Mouse (Mus musculus) ES-E14 (cell line): Measurements from ENCODE around the gene Tsen2.

Experiments used
- CHD2 ChIP-seq: IDR thresholded peaks from 2 replicates; pipeline ENCODE4 v1.6.1; 2014; ENCODE audit warnings: mild to moderate bottlenecking, low read depth, low read length, inconsistent platforms
- HCFC1 ChIP-seq: IDR thresholded peaks from 2 replicates; pipeline ENCODE4 v1.6.1; 2012; ENCODE audit warnings: low read length, inconsistent platforms, borderline replicate concordance; ENCODE audit not compliant: insufficient read depth
- MAFK ChIP-seq: IDR thresholded peaks from 2 replicates; pipeline ENCODE4 v1.6.1; 2014; ENCODE audit warnings: mild to moderate bottlenecking, low read depth, low read length, inconsistent platforms; ENCODE audit not compliant: insufficient read depth
- ZC3H11A ChIP-seq: IDR thresholded peaks from 2 replicates; pipeline ENCODE4 v1.6.1; 2012; ENCODE audit warnings: low read depth, mild to moderate bottlenecking, inconsistent platforms, low read length, borderline replicate concordance
- ZNF384 ChIP-seq: IDR thresholded peaks from 2 replicates; pipeline ENCODE4 v1.6.1; 2012; ENCODE audit warnings: low read depth, low read length, inconsistent platforms

DNA sequence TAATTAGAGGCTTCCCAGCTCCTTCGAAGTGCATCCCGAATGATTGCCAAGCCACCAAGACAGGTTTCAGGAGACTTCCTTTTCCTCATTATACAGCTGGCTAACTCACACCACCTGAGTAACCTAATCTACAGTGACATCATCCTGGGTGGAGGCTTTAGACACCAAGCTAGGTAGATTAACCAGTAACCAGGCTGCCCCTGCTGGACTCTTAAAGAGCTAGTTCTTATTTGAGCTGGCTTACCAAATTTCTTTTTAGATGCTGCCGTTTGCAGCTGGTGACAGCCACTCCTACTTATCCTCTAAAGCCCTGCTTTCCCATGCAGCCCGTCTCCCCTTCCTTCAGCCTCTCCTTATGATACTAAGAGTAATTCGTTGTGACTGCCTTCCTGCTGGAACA, 48.0 kb downstream of the Tsen2 start, which contains the start of gene Mkrn2os:
- TF ChIP-seq ZNF384 (no peak), ZC3H11A (no peak), MAFK (no peak), CHD2 (no peak), HCFC1 (no peak)
